Mouse (Mus musculus): ENCODE measurements around the gene Uqcc1. TPM values are rescaled to one million over a fixed set of nuclear protein-coding genes. Genes with fewer than 3 reads are reported as not detected.

Gene Uqcc1
- polyA plus RNA-seq, 1 experiment from 2014 or later, result 71.5 TPM

GRCm38 (mm10) chr2:155873636-155874035 is 56.5 kb downstream of the Uqcc1 start:
- Histone ChIP-seq H3K9me3 (no peaks in the 10 kb centered on the region), H3K27ac (peak overlapping the region; percentile 69), H3K4me3 (no peak overlapping the region), H3K9ac (no peak overlapping the region), H3K4me2 (replicated peaks) (no peak overlapping the region), H3K36me3 (peaks cover 17% of the 10 kb centered on the region), H3K27me3 (no peaks in the 10 kb centered on the region), H3K4me1 (peaks cover 14% of the 10 kb centered on the region; the same call in 1 of the 2 replicates)
- 78% methylated on average over 6 of the region's 6 CpGs for WGBS
- no peak for ATAC-seq (ENCODE audit: insufficient number of reproducible peaks, insufficient read depth, low FRiP score, low TSS enrichment)

DNA sequence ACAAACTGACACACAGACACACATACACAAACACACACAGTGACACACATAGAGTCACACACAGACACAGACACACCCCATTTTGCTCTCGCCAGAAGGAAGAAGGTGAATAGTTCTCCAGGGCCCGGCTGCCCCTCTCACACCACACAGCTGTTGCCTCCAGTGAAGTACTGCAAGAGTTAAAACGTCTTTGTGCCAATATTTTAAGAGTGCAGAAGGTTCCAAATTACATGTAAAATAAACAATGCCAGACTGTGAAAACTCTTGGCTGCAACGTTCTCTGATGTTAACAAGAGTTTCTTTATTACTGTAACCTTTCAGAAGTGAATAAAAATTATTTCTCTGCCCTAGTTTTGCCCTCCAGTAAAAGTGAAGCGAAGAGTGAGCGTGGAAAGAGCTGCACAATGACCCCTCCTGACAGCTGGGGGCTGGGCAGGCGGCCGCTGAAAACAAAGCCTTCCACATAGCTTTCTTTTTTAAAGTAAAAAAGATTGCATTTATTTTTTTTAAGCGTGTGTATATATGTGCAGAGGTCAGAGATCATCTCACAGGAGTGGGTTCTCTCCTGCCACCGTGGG is 57.1 kb downstream of the Uqcc1 start:
- Histone ChIP-seq H3K27ac (peak overlapping the region; percentile 69; the same call in 1 of the 2 replicates), H3K27me3 (no peaks in the 10 kb centered on the region), H3K4me3 (no peak overlapping the region), H3K4me2 (replicated peaks) (no peak overlapping the region), H3K4me1 (peaks cover 14% of the 10 kb centered on the region; the same call in 1 of the 2 replicates), H3K36me3 (peaks cover 18% of the 10 kb centered on the region), H3K9me3 (no peaks in the 10 kb centered on the region), H3K9ac (no peak overlapping the region)
- ATAC-seq (ENCODE audit: insufficient number of reproducible peaks, insufficient read depth, low FRiP score, low TSS enrichment), result no peak
- 45% methylated on average over 10 of the region's 10 CpGs for WGBS

- no peak for ATAC-seq (ENCODE audit: insufficient number of reproducible peaks, insufficient read depth, low FRiP score, low TSS enrichment)
- H3K9me3 ChIP-seq, result no peaks in the 10 kb centered on the region
- H3K4me1 ChIP-seq, result peaks cover 14% of the 10 kb centered on the region; the same call in 1 of the 2 replicates
- no peak overlapping the region for H3K4me3 ChIP-seq
- H3K27ac ChIP-seq, result 0 out of 2 replicates have a peak overlapping the region, but pooled peaks have one; percentile 42
- H3K27me3 ChIP-seq, result no peaks in the 10 kb centered on the region
- no peak overlapping the region for H3K9ac ChIP-seq
- H3K36me3 ChIP-seq, result peaks cover 23% of the 10 kb centered on the region
- H3K4me2 ChIP-seq (replicated peaks), result no peak overlapping the region
- WGBS, result 79% methylated on average over 8 of the region's 8 CpGs
These were observed 57.6 kb downstream of the Uqcc1 start for GRCm38 (mm10) chr2:155872486-155872885.

DNA sequence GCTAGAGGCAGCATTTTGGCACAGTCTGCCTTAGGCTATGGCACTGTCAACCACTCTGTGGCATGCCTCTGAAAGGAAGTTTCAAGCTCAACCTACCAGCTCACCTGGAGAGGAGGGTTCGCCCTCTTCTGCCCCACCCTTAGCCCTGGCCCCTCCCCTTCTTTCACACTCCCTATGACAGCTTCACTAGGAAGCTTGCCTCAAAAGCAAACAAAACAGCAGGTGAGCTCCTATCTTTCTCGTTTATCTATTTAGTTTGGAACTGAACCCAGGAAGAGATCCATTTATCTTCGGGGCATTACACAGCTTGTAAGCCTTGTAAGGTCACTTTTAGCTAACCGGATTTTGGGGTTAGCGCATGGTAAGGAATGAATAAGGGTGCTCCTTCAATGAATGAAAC is 60.3 kb downstream of the Uqcc1 start:
- Histone ChIP-seq H3K27ac (no peak overlapping the region), H3K9ac (no peak overlapping the region), H3K36me3 (peaks cover 20% of the 10 kb centered on the region), H3K4me3 (no peak overlapping the region), H3K9me3 (no peaks in the 10 kb centered on the region), H3K4me1 (peaks cover 14% of the 10 kb centered on the region; the same call in 1 of the 2 replicates), H3K27me3 (no peaks in the 10 kb centered on the region), H3K4me2 (replicated peaks) (no peak overlapping the region)
- 78% methylated on average over 5 of the region's 5 CpGs for WGBS
- ATAC-seq (ENCODE audit: insufficient number of reproducible peaks, insufficient read depth, low FRiP score, low TSS enrichment), result no peak

DNA sequence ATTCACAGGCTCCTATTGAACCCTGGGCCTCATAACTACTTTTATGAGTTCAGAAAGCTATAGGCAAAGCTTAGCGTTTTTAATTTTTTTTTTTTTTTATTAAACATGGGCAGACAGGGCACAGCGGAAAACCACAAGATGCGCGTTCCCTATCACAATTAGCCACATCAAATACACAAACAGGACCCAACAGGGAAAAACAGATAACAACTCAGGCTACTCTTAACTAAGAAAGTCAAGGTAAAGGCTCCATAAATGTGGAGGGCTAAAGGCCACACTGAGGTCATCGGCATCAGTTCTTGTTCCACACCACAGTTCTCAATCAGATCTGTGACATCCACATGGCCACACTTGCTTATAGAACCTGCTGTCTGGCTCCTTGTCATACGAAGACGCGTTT is 61.8 kb downstream of the Uqcc1 start:
- Histone ChIP-seq H3K4me3 (no peak overlapping the region), H3K36me3 (peaks cover 20% of the 10 kb centered on the region), H3K4me2 (replicated peaks) (no peak overlapping the region), H3K9me3 (no peaks in the 10 kb centered on the region), H3K27ac (no peak overlapping the region), H3K9ac (no peak overlapping the region), H3K4me1 (peaks cover 10% of the 10 kb centered on the region; the same call in 1 of the 2 replicates), H3K27me3 (no peaks in the 10 kb centered on the region)
- 95% methylated on average over 8 of the region's 8 CpGs for WGBS
- no peak for ATAC-seq (ENCODE audit: insufficient number of reproducible peaks, insufficient read depth, low FRiP score, low TSS enrichment)

DNA sequence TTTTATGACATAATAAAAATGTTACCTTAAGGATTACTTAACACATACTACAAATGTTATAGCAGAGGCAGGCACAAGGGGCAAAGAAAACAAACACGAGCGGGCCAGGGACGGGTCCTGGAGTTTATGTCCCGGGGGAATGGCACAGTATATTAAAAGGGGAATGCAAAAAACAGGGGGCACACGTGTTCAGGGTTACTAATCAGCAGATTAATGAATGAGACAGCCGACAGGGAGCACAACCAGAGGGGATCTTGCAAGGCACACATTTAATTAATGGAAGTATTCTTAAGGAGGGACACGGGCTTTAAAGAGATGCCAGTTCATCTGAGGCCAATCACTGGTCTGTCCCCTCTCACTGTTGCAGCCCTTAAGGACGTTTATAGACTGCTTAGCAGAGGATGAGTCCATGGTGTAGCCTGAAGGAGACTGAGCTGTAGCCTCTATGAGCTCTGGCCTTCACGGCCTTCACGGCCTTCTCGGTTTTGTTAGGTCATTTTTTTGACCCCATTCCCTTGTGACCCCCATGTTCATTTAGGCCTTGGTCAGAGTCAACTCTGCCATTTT is 66.7 kb downstream of the Uqcc1 start:
- ATAC-seq (ENCODE audit: insufficient number of reproducible peaks, insufficient read depth, low FRiP score, low TSS enrichment), result no peak
- Histone ChIP-seq H3K9me3 (no peaks in the 10 kb centered on the region), H3K36me3 (peaks cover 17% of the 10 kb centered on the region; the same call in 1 of the 2 replicates), H3K4me2 (replicated peaks) (0 out of 2 replicates have a peak overlapping the region, but pooled peaks have one; percentile 9), H3K4me3 (no peak overlapping the region), H3K27me3 (no peaks in the 10 kb centered on the region), H3K27ac (no peak overlapping the region), H3K9ac (no peak overlapping the region), H3K4me1 (peaks cover 5% of the 10 kb centered on the region; the same call in 1 of the 2 replicates)
- 51% methylated on average over 11 of the region's 11 CpGs for WGBS

DNA sequence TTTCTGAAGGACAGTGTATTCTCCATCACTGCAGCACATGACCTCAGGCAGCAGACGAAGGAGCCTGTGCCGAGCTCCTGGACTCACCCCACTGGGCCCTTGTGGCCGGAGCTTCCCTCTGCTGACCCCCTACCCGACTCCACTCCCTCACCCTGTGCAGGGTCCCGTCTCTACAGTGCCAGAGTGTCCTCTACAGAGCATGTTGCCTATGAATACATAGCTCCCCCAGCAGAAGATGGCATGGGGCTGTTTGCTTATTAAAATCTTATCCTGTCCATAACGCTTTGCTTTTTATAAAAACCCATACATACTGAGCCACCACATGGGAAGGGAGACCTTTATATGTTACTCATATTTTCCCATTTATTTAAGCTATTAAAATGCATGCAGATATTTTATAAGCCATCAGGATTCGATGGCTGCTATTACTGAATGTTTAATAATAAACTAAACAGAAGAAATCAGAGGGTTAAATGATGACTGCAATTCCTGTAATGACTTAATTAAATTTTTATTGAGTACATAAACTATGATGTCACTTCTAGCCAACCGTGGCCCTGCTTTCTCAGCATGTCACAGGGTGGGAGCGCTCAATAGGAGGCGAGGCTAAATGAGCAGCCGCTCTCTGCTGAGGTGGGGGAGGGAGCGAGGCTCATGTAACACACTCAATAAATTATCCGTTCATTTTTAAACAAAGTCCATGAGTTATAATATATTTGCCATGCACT is 67.4 kb downstream of the Uqcc1 start:
- Histone ChIP-seq H3K4me1 (peaks cover 5% of the 10 kb centered on the region; the same call in 1 of the 2 replicates), H3K36me3 (peaks cover 15% of the 10 kb centered on the region; the same call in 1 of the 2 replicates), H3K27ac (0 out of 2 replicates have a peak overlapping the region, but pooled peaks have one; percentile 12), H3K27me3 (no peaks in the 10 kb centered on the region), H3K4me3 (no peak overlapping the region), H3K4me2 (replicated peaks) (0 out of 2 replicates have a peak overlapping the region, but pooled peaks have one; percentile 9), H3K9me3 (no peaks in the 10 kb centered on the region), H3K9ac (no peak overlapping the region)
- 65% methylated on average over 13 of the region's 13 CpGs for WGBS
- no peak; the same call in 1 of the 2 replicates for ATAC-seq (ENCODE audit: insufficient number of reproducible peaks, insufficient read depth, low FRiP score, low TSS enrichment)

DNA sequence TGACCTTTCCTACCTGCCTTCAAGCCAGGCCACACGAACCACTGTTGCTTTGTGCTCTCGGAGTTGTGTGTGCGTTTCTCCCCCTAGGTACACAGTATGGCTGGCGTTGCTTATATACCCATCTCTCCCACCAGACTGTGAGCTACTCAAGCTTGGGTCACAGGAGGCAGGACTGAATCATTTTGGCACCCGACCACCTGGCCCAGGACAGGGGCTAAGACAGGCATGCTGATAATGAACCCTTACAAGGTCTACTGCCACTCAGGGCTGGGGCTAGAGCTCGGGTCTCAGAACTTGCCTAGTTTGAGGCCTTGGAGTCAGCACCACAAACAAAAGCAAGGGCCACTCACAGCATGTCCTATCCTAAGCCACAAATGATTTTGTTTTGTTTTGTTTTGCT is 68.5 kb downstream of the Uqcc1 start:
- peaks cover 10% of the 10 kb centered on the region; the same call in 1 of the 2 replicates for H3K36me3 ChIP-seq
- peaks cover 5% of the 10 kb centered on the region; the same call in 1 of the 2 replicates for H3K4me1 ChIP-seq
- no peak overlapping the region for H3K4me3 ChIP-seq
- H3K9me3 ChIP-seq, result no peaks in the 10 kb centered on the region
- no peak overlapping the region for H3K4me2 ChIP-seq (replicated peaks)
- H3K27me3 ChIP-seq, result no peaks in the 10 kb centered on the region
- no peak overlapping the region for H3K27ac ChIP-seq
- ATAC-seq (ENCODE audit: insufficient number of reproducible peaks, insufficient read depth, low FRiP score, low TSS enrichment), result no peak
- WGBS, result 93% methylated on average over 6 of the region's 6 CpGs
- H3K9ac ChIP-seq, result no peak overlapping the region

DNA sequence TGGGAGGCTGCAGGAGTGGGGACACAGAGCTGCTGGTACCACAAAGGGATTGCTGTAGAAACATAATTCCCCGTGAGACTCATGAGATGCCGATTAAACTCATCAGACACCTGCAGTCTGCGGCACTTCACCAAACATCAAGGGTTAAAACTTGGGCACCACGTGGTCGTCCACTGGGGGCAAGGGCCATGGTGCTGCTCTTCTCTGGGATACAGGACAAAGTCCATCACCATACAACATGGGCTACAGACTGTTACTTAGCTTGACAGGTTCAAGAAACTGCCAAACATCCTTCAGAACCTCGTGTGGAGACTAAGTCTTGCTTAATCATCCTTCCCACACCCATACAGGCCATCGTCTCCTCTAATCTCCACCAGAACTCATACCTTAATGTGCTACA is 70.0 kb downstream of the Uqcc1 start:
- Histone ChIP-seq H3K36me3 (peaks cover 17% of the 10 kb centered on the region), H3K4me2 (replicated peaks) (no peak overlapping the region), H3K9ac (no peak overlapping the region), H3K27me3 (no peaks in the 10 kb centered on the region), H3K27ac (no peak overlapping the region), H3K4me1 (peaks cover 5% of the 10 kb centered on the region; the same call in 1 of the 2 replicates), H3K4me3 (no peak overlapping the region), H3K9me3 (no peaks in the 10 kb centered on the region)
- WGBS, result 82% methylated on average over 7 of the region's 7 CpGs
- no peak for ATAC-seq (ENCODE audit: insufficient number of reproducible peaks, insufficient read depth, low FRiP score, low TSS enrichment)

DNA sequence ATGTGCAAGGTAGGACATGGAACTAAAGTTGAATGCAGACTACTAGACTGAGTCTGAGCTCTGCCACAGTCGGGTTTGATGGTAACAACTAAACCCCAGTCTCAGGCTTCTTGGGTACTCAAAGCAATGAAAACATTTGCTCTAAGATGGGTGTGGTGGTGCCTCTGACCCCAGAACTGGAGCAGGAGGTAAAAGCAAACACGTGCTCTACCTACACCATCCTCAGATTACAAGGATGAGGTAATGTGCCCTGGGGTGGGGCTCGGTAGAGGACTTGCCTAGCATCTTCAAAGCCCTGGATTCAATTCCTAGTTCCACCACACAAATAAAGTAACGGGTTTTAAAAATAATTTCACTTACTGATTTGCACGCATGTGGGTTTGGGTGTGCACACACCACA is 77.6 kb downstream of the Uqcc1 start:
- no peaks in the 10 kb centered on the region for H3K27me3 ChIP-seq
- H3K27ac ChIP-seq, result no peak overlapping the region
- H3K4me3 ChIP-seq, result no peak overlapping the region
- H3K4me2 ChIP-seq (replicated peaks), result no peak overlapping the region
- no peaks in the 10 kb centered on the region for H3K4me1 ChIP-seq
- peaks cover 37% of the 10 kb centered on the region for H3K36me3 ChIP-seq
- H3K9me3 ChIP-seq, result no peaks in the 10 kb centered on the region
- no peak overlapping the region for H3K9ac ChIP-seq
- WGBS, result 72% methylated on average over 5 of the region's 5 CpGs
- ATAC-seq (ENCODE audit: insufficient number of reproducible peaks, insufficient read depth, low FRiP score, low TSS enrichment), result no peak

- Histone ChIP-seq H3K36me3 (peaks cover 46% of the 10 kb centered on the region), H3K9me3 (no peaks in the 10 kb centered on the region), H3K27me3 (no peaks in the 10 kb centered on the region), H3K4me1 (no peaks in the 10 kb centered on the region), H3K4me3 (no peak overlapping the region), H3K4me2 (replicated peaks) (no peak overlapping the region), H3K27ac (no peak overlapping the region), H3K9ac (no peak overlapping the region)
- WGBS, result 88% methylated on average over 7 of the region's 7 CpGs
- no peak for ATAC-seq (ENCODE audit: insufficient number of reproducible peaks, insufficient read depth, low FRiP score, low TSS enrichment)
These were observed 80.0 kb downstream of the Uqcc1 start for GRCm38 (mm10) chr2:155850120-155850519.

Measured in embryonic facial prominence, embryonic 12.5 days (tissue).